Mouse (Mus musculus) liver, embryonic 11.5 days (tissue): ENCODE results near the gene Eif4g3. TPM values are rescaled to one million over a fixed set of nuclear protein-coding genes. Genes with fewer than 3 reads are reported as not detected.
A peak's percentile ranks its signal among the peaks of the same experiment; 100 is the strongest.
"Not testable (repeated sequence)": the region's sequence is repeated elsewhere in the genome, so short reads cannot be mapped to it uniquely, and the experiment has no call there.

Source experiments
- ATAC-seq: fragments of 200-750 bp; cut with Nextera tagmentation; replicated peaks from 2 replicates; pipeline ENCODE4 v1.8.0; 2017; ENCODE audit warnings: moderate number of reproducible peaks, mild to moderate bottlenecking, moderate TSS enrichment, moderate library complexity; ENCODE audit not compliant: low FRiP score
- DNase-seq: peaks from one replicate; pipeline ENCODE4 v3.0.0-alpha.2; 2017; ENCODE audit warnings: low spot score
- H3K27ac ChIP-seq: fragments of 300-500 bp; sonication (generic); 2 replicates; pipeline ENCODE4 v1.5.1; 2014; ENCODE audit warnings: mild to moderate bottlenecking, low read depth, low read length, control low read depth
- H3K27me3 ChIP-seq: fragments of 300-500 bp; sonication (generic); replicated peaks from 2 replicates; pipeline ENCODE4 v1.6.1; 2014; ENCODE audit warnings: low read length, mixed read lengths; ENCODE audit not compliant: control insufficient read depth, insufficient read depth
- H3K36me3 ChIP-seq: fragments of 300-500 bp; sonication (generic); 2 replicates; pipeline ENCODE4 v1.6.1; 2014; ENCODE audit warnings: mild to moderate bottlenecking, low read length, moderate library complexity, mixed read lengths; ENCODE audit not compliant: control insufficient read depth, insufficient read depth
- H3K4me1 ChIP-seq: fragments of 300-500 bp; sonication (generic); replicated peaks from 2 replicates; pipeline ENCODE4 v1.6.1; 2014; ENCODE audit warnings: low read length, mixed read lengths; ENCODE audit not compliant: control insufficient read depth, insufficient read depth
- H3K4me2 ChIP-seq: fragments of 300-500 bp; sonication (generic); 2 replicates; pipeline ENCODE4 v1.6.1; 2014; ENCODE audit warnings: mild to moderate bottlenecking, control low read depth, moderate library complexity
- H3K4me3 ChIP-seq: fragments of 300-500 bp; sonication (generic); 2 replicates; pipeline ENCODE4 v1.5.1; 2014; ENCODE audit warnings: low read depth, low read length, control low read depth
- H3K9ac ChIP-seq: fragments of 300-500 bp; sonication (generic); 2 replicates; pipeline ENCODE4 v1.6.1; 2014; ENCODE audit warnings: low read depth, low read length, control low read depth
- H3K9me3 ChIP-seq: fragments of 300-500 bp; sonication (generic); 2 replicates; pipeline ENCODE4 v1.6.1; 2016; ENCODE audit warnings: low read length, inconsistent platforms, mixed read lengths; ENCODE audit not compliant: control insufficient read depth
- WGBS: fragments of 180-500 bp; shearing (Covaris S2); extraction: QIAGEN DNeasy Blood & Tissue Kit; methylation state at CpG from one replicate; pipeline ENCODE4 v1.1.7; 2014; 5-methylcytosine and 5-hydroxymethylcytosine counted together
- polyA plus RNA-seq: library from polyadenylated mRNA; unstranded; fragments of >200 nt; fragmentation: Nextera tagmentation; extraction: Ambion mirVana; gene quantifications from 2 replicates; pipeline ENCODE4 v1.2.1, GENCODE M21; 2014

The Eif4g3 gene
- polyA plus RNA-seq, 1 experiment from 2014 or later = 28.3 TPM

GRCm38 (mm10) chr4:137974856-137975432, 17.9 kb upstream of the Eif4g3 start:
- H3K27ac ChIP-seq, DNase-seq, H3K27me3 ChIP-seq, H3K36me3 ChIP-seq, ATAC-seq, H3K4me2 ChIP-seq, H3K9ac ChIP-seq, H3K4me1 ChIP-seq, H3K4me3 ChIP-seq, H3K9me3 ChIP-seq: not testable (repeated sequence)
- no CpG with 5 or more reads among the region's 11 CpGs for WGBS

GRCm38 (mm10) chr4:137979066-137979644, 13.7 kb upstream of the Eif4g3 start:
- DNase-seq, H3K4me3 ChIP-seq, H3K27me3 ChIP-seq, H3K9me3 ChIP-seq, H3K27ac ChIP-seq, H3K9ac ChIP-seq, ATAC-seq, H3K4me2 ChIP-seq, H3K4me1 ChIP-seq, H3K36me3 ChIP-seq: not testable (repeated sequence)
- no CpG with 5 or more reads among the region's 11 CpGs for WGBS

- Histone ChIP-seq H3K4me2 (no peak overlapping the region), H3K9me3 (no peaks in the 10 kb centered on the region), H3K36me3 (no peaks in the 10 kb centered on the region), H3K27ac (no peak overlapping the region), H3K4me3 (no peak overlapping the region), H3K9ac (no peak overlapping the region), H3K27me3 (no peaks in the 10 kb centered on the region), H3K4me1 (no peaks in the 10 kb centered on the region)
- no peak for ATAC-seq
- 65% methylated on average over 1 of the region's 1 CpGs for WGBS
- DNase-seq = no peak
These were observed 10.0 kb upstream of the Eif4g3 start for GRCm38 (mm10) chr4:137982869-137983268.

GRCm38 (mm10) chr4:137984212-137984611, 8.6 kb upstream of the Eif4g3 start:
- DNase-seq = no peak

GRCm38 (mm10) chr4:137984746-137985145, 8.1 kb upstream of the Eif4g3 start:
- Histone ChIP-seq H3K9me3 (no peaks in the 10 kb centered on the region), H3K9ac (no peak overlapping the region), H3K36me3 (no peaks in the 10 kb centered on the region), H3K4me1 (no peaks in the 10 kb centered on the region), H3K27me3 (peaks cover 2% of the 10 kb centered on the region; the same call in 1 of the 2 replicates), H3K4me3 (no peak overlapping the region), H3K27ac (no peak overlapping the region), H3K4me2 (no peak overlapping the region)
- WGBS = 75% methylated on average over 5 of the region's 5 CpGs
- no peak for ATAC-seq
- DNase-seq = no peak

More at GRCm38 (mm10) chr4:137984212-137984611, 8.6 kb upstream of the Eif4g3 start:
- no peak overlapping the region for H3K4me3 ChIP-seq
- no peaks in the 10 kb centered on the region for H3K4me1 ChIP-seq
- no peak for ATAC-seq
- H3K27ac ChIP-seq = no peak overlapping the region
- H3K4me2 ChIP-seq = no peak overlapping the region
- 47% methylated on average over 10 of the region's 10 CpGs for WGBS
- no peaks in the 10 kb centered on the region for H3K9me3 ChIP-seq
- peaks cover 2% of the 10 kb centered on the region; the same call in 1 of the 2 replicates for H3K27me3 ChIP-seq
- no peak overlapping the region for H3K9ac ChIP-seq
- no peaks in the 10 kb centered on the region for H3K36me3 ChIP-seq

GRCm38 (mm10) chr4:137989426-137989825, 3.4 kb upstream of the Eif4g3 start:
- no peak overlapping the region for H3K27ac ChIP-seq
- WGBS = 79% methylated on average over 5 of the region's 5 CpGs
- H3K4me1 ChIP-seq = no peaks in the 10 kb centered on the region
- H3K4me3 ChIP-seq = no peak overlapping the region
- H3K36me3 ChIP-seq = no peaks in the 10 kb centered on the region
- no peak overlapping the region for H3K4me2 ChIP-seq
- H3K27me3 ChIP-seq = peaks cover 12% of the 10 kb centered on the region
- no peaks in the 10 kb centered on the region for H3K9me3 ChIP-seq
- DNase-seq = no peak
- H3K9ac ChIP-seq = no peak overlapping the region
- no peak for ATAC-seq

GRCm38 (mm10) chr4:137990433-137990832, 2.4 kb upstream of the Eif4g3 start:
- Histone ChIP-seq H3K27me3 (peaks cover 12% of the 10 kb centered on the region), H3K27ac (no peak overlapping the region), H3K9me3 (no peaks in the 10 kb centered on the region), H3K9ac (no peak overlapping the region), H3K36me3 (no peaks in the 10 kb centered on the region), H3K4me3 (no peak overlapping the region), H3K4me2 (no peak overlapping the region), H3K4me1 (peaks cover 9% of the 10 kb centered on the region)
- ATAC-seq = no peak
- WGBS = 82% methylated on average over 4 of the region's 4 CpGs
- DNase-seq = no peak

GRCm38 (mm10) chr4:137991240-137991639, 1.6 kb upstream of the Eif4g3 start:
- 67% methylated on average over 7 of the region's 7 CpGs for WGBS
- H3K27ac ChIP-seq = no peak overlapping the region

GRCm38 (mm10) chr4:137993291-137993758, 503 bp downstream of the Eif4g3 start:
- peak overlapping the region; percentile 91 for H3K4me2 ChIP-seq
- WGBS = under 1% methylated on average over 47 of the region's 59 CpGs
- no peaks in the 10 kb centered on the region for H3K9me3 ChIP-seq
- peak overlapping the region; percentile 99 for H3K9ac ChIP-seq
- peak overlapping the region; percentile 88 for H3K27ac ChIP-seq
- peak overlapping the region; percentile 99 for H3K4me3 ChIP-seq
- peaks cover 12% of the 10 kb centered on the region for H3K27me3 ChIP-seq
- H3K36me3 ChIP-seq = peaks cover 13% of the 10 kb centered on the region
- DNase-seq (peak; percentile 95), ATAC-seq (peak; percentile 93)
- peaks cover 19% of the 10 kb centered on the region for H3K4me1 ChIP-seq

More at GRCm38 (mm10) chr4:137991240-137991639, 1.6 kb upstream of the Eif4g3 start:
- no peak for DNase-seq
- H3K4me2 ChIP-seq = no peak overlapping the region
- peaks cover 12% of the 10 kb centered on the region for H3K27me3 ChIP-seq
- no peak for ATAC-seq
- peaks cover 2% of the 10 kb centered on the region; the same call in 1 of the 2 replicates for H3K36me3 ChIP-seq
- H3K4me3 ChIP-seq = no peak overlapping the region
- H3K4me1 ChIP-seq = peaks cover 17% of the 10 kb centered on the region
- no peaks in the 10 kb centered on the region for H3K9me3 ChIP-seq
- no peak overlapping the region for H3K9ac ChIP-seq
